Mouse (Mus musculus): Measurements from ENCODE around the gene Cbln3. TPM values are rescaled to one million over a fixed set of nuclear protein-coding genes. Genes with fewer than 3 reads are reported as not detected.

The Cbln3 gene
- polyA plus RNA-seq, 1 experiment from 2014 or later: 0.20 TPM

GRCm38 (mm10) chr14:55842794-55843193 lies 41.4 kb downstream of the Cbln3 start:
- Histone ChIP-seq H3K36me3 (replicated peaks) (no peaks in the 10 kb centered on the region), H3K4me1 (replicated peaks) (no peaks in the 10 kb centered on the region; the same call in 1 of the 2 replicates), H3K4me2 (no peak overlapping the region), H3K27me3 (no peaks in the 10 kb centered on the region), H3K4me3 (replicated peaks) (no peak overlapping the region), H3K27ac (replicated peaks) (no peak overlapping the region), H3K9me3 (replicated peaks) (no peaks in the 10 kb centered on the region), H3K9ac (no peak overlapping the region)
- no peak for ATAC-seq (ENCODE audit: insufficient read depth)
- 58% methylated on average over 4 of the region's 4 CpGs for WGBS (ENCODE audit: insufficient replicate concordance)

GRCm38 (mm10) chr14:55840853-55841366 lies 43.3 kb downstream of the Cbln3 start:
- no peak overlapping the region for H3K4me3 ChIP-seq (replicated peaks)
- no peaks in the 10 kb centered on the region for H3K9me3 ChIP-seq (replicated peaks)
- H3K27me3 ChIP-seq: no peaks in the 10 kb centered on the region
- no peak overlapping the region for H3K9ac ChIP-seq
- no peaks in the 10 kb centered on the region for H3K36me3 ChIP-seq (replicated peaks)
- no peaks in the 10 kb centered on the region; the same call in 1 of the 2 replicates for H3K4me1 ChIP-seq (replicated peaks)
- H3K27ac ChIP-seq (replicated peaks): no peak overlapping the region
- 40% methylated on average over 4 of the region's 4 CpGs for WGBS (ENCODE audit: insufficient replicate concordance)
- ATAC-seq (ENCODE audit: insufficient read depth): no peak
- no peak overlapping the region for H3K4me2 ChIP-seq

- no peaks in the 10 kb centered on the region; the same call in 1 of the 2 replicates for H3K4me1 ChIP-seq (replicated peaks)
- H3K9ac ChIP-seq: no peak overlapping the region
- H3K4me2 ChIP-seq: no peak overlapping the region
- no peaks in the 10 kb centered on the region for H3K9me3 ChIP-seq (replicated peaks)
- no peak overlapping the region for H3K27ac ChIP-seq (replicated peaks)
- H3K27me3 ChIP-seq: no peaks in the 10 kb centered on the region
- WGBS (ENCODE audit: insufficient replicate concordance): 55% methylated on average over 4 of the region's 4 CpGs
- no peak overlapping the region for H3K4me3 ChIP-seq (replicated peaks)
- H3K36me3 ChIP-seq (replicated peaks): no peaks in the 10 kb centered on the region
- ATAC-seq (ENCODE audit: insufficient read depth): no peak
Measured at GRCm38 (mm10) chr14:55838740-55839139, 45.5 kb downstream of the Cbln3 start.

- no peak overlapping the region for H3K9ac ChIP-seq
- WGBS (ENCODE audit: insufficient replicate concordance): 62% methylated on average over 5 of the region's 5 CpGs
- no peaks in the 10 kb centered on the region; the same call in 1 of the 2 replicates for H3K4me1 ChIP-seq (replicated peaks)
- ATAC-seq (ENCODE audit: insufficient read depth): 0 out of 2 replicates have a peak, but pooled peaks have one; percentile 28
- H3K36me3 ChIP-seq (replicated peaks): no peaks in the 10 kb centered on the region
- no peaks in the 10 kb centered on the region for H3K27me3 ChIP-seq
- H3K27ac ChIP-seq (replicated peaks): no peak overlapping the region
- no peak overlapping the region for H3K4me2 ChIP-seq
- H3K9me3 ChIP-seq (replicated peaks): no peaks in the 10 kb centered on the region
- H3K4me3 ChIP-seq (replicated peaks): no peak overlapping the region
Measured at GRCm38 (mm10) chr14:55838312-55838711, 45.9 kb downstream of the Cbln3 start.

GRCm38 (mm10) chr14:55834808-55835533 lies 49.2 kb downstream of the Cbln3 start:
- 58% methylated on average over 5 of the region's 5 CpGs for WGBS (ENCODE audit: insufficient replicate concordance)
- H3K4me3 ChIP-seq (replicated peaks): no peak overlapping the region

GRCm38 (mm10) chr14:55833126-55833525 lies 51.1 kb downstream of the Cbln3 start:
- Histone ChIP-seq H3K27ac (replicated peaks) (no peak overlapping the region), H3K36me3 (replicated peaks) (no peaks in the 10 kb centered on the region), H3K4me3 (replicated peaks) (no peak overlapping the region), H3K4me1 (replicated peaks) (no peaks in the 10 kb centered on the region), H3K4me2 (no peak overlapping the region), H3K9ac (no peak overlapping the region), H3K9me3 (replicated peaks) (no peaks in the 10 kb centered on the region), H3K27me3 (peaks cover 27% of the 10 kb centered on the region)
- 59% methylated on average over 4 of the region's 4 CpGs for WGBS (ENCODE audit: insufficient replicate concordance)
- ATAC-seq (ENCODE audit: insufficient read depth): no peak

More at GRCm38 (mm10) chr14:55834808-55835533, 49.2 kb downstream of the Cbln3 start:
- no peak overlapping the region for H3K27ac ChIP-seq (replicated peaks)
- no peak overlapping the region for H3K9ac ChIP-seq
- no peak overlapping the region for H3K4me2 ChIP-seq
- H3K36me3 ChIP-seq (replicated peaks): no peaks in the 10 kb centered on the region
- no peak for ATAC-seq (ENCODE audit: insufficient read depth)
- peaks cover 10% of the 10 kb centered on the region; the same call in 1 of the 2 replicates for H3K27me3 ChIP-seq
- no peaks in the 10 kb centered on the region for H3K9me3 ChIP-seq (replicated peaks)
- H3K4me1 ChIP-seq (replicated peaks): no peaks in the 10 kb centered on the region; the same call in 1 of the 2 replicates

GRCm38 (mm10) chr14:55830331-55830730 lies 53.9 kb downstream of the Cbln3 start:
- no peak overlapping the region for H3K4me2 ChIP-seq
- H3K27me3 ChIP-seq: peaks cover 55% of the 10 kb centered on the region
- peaks cover 2% of the 10 kb centered on the region; the same call in 1 of the 2 replicates for H3K4me1 ChIP-seq (replicated peaks)
- no peaks in the 10 kb centered on the region for H3K36me3 ChIP-seq (replicated peaks)
- 53% methylated on average over 4 of the region's 4 CpGs for WGBS (ENCODE audit: insufficient replicate concordance)
- no peak overlapping the region for H3K4me3 ChIP-seq (replicated peaks)
- H3K27ac ChIP-seq (replicated peaks): no peak overlapping the region
- no peak overlapping the region for H3K9ac ChIP-seq
- H3K9me3 ChIP-seq (replicated peaks): no peaks in the 10 kb centered on the region
- ATAC-seq (ENCODE audit: insufficient read depth): no peak

GRCm38 (mm10) chr14:55829854-55830253 lies 54.3 kb downstream of the Cbln3 start:
- Histone ChIP-seq H3K27ac (replicated peaks) (no peak overlapping the region), H3K27me3 (peaks cover 60% of the 10 kb centered on the region), H3K4me3 (replicated peaks) (no peak overlapping the region), H3K9ac (no peak overlapping the region), H3K36me3 (replicated peaks) (no peaks in the 10 kb centered on the region), H3K4me1 (replicated peaks) (peaks cover 4% of the 10 kb centered on the region; the same call in 1 of the 2 replicates), H3K9me3 (replicated peaks) (no peaks in the 10 kb centered on the region), H3K4me2 (no peak overlapping the region)
- ATAC-seq (ENCODE audit: insufficient read depth): no peak
- 75% methylated on average over 16 of the region's 16 CpGs for WGBS (ENCODE audit: insufficient replicate concordance)

Other genes with a start within 250 kb of the Cbln3 start
- gene Ipo4, start 248.4 kb downstream of the Cbln3 start, polyA plus RNA-seq (2015; fragmentation: Nextera tagmentation; extraction: Ambion mirVana): 26.6 and 36.7 TPM in 2 replicates
- 0.54 and 0.67 TPM in 2 replicates for gene Gm49378, start 246.5 kb downstream of the Cbln3 start, polyA plus RNA-seq (2015; fragmentation: Nextera tagmentation; extraction: Ambion mirVana)
- gene Tm9sf1, start 240.6 kb downstream of the Cbln3 start, polyA plus RNA-seq (2015; fragmentation: Nextera tagmentation; extraction: Ambion mirVana): 48.4 and 51.7 TPM in 2 replicates
- 0.09 TPM in 1 of 2 replicates, not detected in the other for gene Tssk4, start 234.2 kb downstream of the Cbln3 start, polyA plus RNA-seq (2015; fragmentation: Nextera tagmentation; extraction: Ambion mirVana)
- gene Mdp1, start 223.9 kb downstream of the Cbln3 start, polyA plus RNA-seq (2015; fragmentation: Nextera tagmentation; extraction: Ambion mirVana): 18.4 and 18.5 TPM in 2 replicates
- gene Gmpr2, start 212.5 kb downstream of the Cbln3 start, polyA plus RNA-seq (2015; fragmentation: Nextera tagmentation; extraction: Ambion mirVana): 21.2 and 25.6 TPM in 2 replicates
- gene Nedd8, start 212.3 kb downstream of the Cbln3 start, polyA plus RNA-seq (2015; fragmentation: Nextera tagmentation; extraction: Ambion mirVana): 218 and 233 TPM in 2 replicates
- 21.0 and 22.4 TPM in 2 replicates for gene Tinf2, start 202.6 kb downstream of the Cbln3 start, polyA plus RNA-seq (2015; fragmentation: Nextera tagmentation; extraction: Ambion mirVana)
- 2.9 and 3.9 TPM in 2 replicates for gene Tgm1, start 170.5 kb downstream of the Cbln3 start, polyA plus RNA-seq (2015; fragmentation: Nextera tagmentation; extraction: Ambion mirVana)
- 10.5 and 11.0 TPM in 2 replicates for gene Rabggta, start 162.1 kb downstream of the Cbln3 start, polyA plus RNA-seq (2015; fragmentation: Nextera tagmentation; extraction: Ambion mirVana)
- 39.4 and 43.5 TPM in 2 replicates for gene Dhrs1, start 138.7 kb downstream of the Cbln3 start, polyA plus RNA-seq (2015; fragmentation: Nextera tagmentation; extraction: Ambion mirVana)
- gene Nop9, start 138.7 kb downstream of the Cbln3 start, polyA plus RNA-seq (2015; fragmentation: Nextera tagmentation; extraction: Ambion mirVana): 23.4 and 24.4 TPM in 2 replicates
- gene Cideb, start 125.9 kb downstream of the Cbln3 start, polyA plus RNA-seq (2015; fragmentation: Nextera tagmentation; extraction: Ambion mirVana): 57.5 and 77.8 TPM in 2 replicates
- 0.74 and 0.93 TPM in 2 replicates for gene Ltb4r2, start 123.0 kb downstream of the Cbln3 start, polyA plus RNA-seq (2015; fragmentation: Nextera tagmentation; extraction: Ambion mirVana)
- 14.0 and 14.5 TPM in 2 replicates for gene Ltb4r1, start 118.4 kb downstream of the Cbln3 start, polyA plus RNA-seq (2015; fragmentation: Nextera tagmentation; extraction: Ambion mirVana)
- 1.4 and 1.9 TPM in 2 replicates for gene Adcy4, start 100.3 kb downstream of the Cbln3 start, polyA plus RNA-seq (2015; fragmentation: Nextera tagmentation; extraction: Ambion mirVana)
- 16.9 and 19.7 TPM in 2 replicates for gene Ripk3, start 95.5 kb downstream of the Cbln3 start, polyA plus RNA-seq (2015; fragmentation: Nextera tagmentation; extraction: Ambion mirVana)
- 0.67 and 0.86 TPM in 2 replicates for gene Nfatc4, start 61.2 kb downstream of the Cbln3 start, polyA plus RNA-seq (2015; fragmentation: Nextera tagmentation; extraction: Ambion mirVana)
- 2.0 and 2.1 TPM in 2 replicates for gene Nynrin, start 30.4 kb downstream of the Cbln3 start, polyA plus RNA-seq (2015; fragmentation: Nextera tagmentation; extraction: Ambion mirVana)
- 8.6 and 10.1 TPM in 2 replicates for gene Khnyn, start 555 bp upstream of the Cbln3 start, polyA plus RNA-seq (2015; fragmentation: Nextera tagmentation; extraction: Ambion mirVana)
- gene Sdr39u1, start 15.9 kb upstream of the Cbln3 start, polyA plus RNA-seq (2015; fragmentation: Nextera tagmentation; extraction: Ambion mirVana): 12.8 and 15.5 TPM in 2 replicates
- 0.36 and 0.47 TPM in 2 replicates for gene Cma1, start 60.3 kb upstream of the Cbln3 start, polyA plus RNA-seq (2015; fragmentation: Nextera tagmentation; extraction: Ambion mirVana)
- not detected in 2 replicates for gene Cma2, start 66.6 kb upstream of the Cbln3 start, polyA plus RNA-seq (2015; fragmentation: Nextera tagmentation; extraction: Ambion mirVana)
- not detected in 2 replicates for gene Mcpt1, start 133.6 kb upstream of the Cbln3 start, polyA plus RNA-seq (2015; fragmentation: Nextera tagmentation; extraction: Ambion mirVana)
- gene Mcpt9, start 146.1 kb upstream of the Cbln3 start, polyA plus RNA-seq (2015; fragmentation: Nextera tagmentation; extraction: Ambion mirVana): not detected in 2 replicates
- 0.14 and 0.15 TPM in 2 replicates for gene Mcpt2, start 157.6 kb upstream of the Cbln3 start, polyA plus RNA-seq (2015; fragmentation: Nextera tagmentation; extraction: Ambion mirVana)
- gene Mcpt4, start 177.9 kb upstream of the Cbln3 start, polyA plus RNA-seq (2015; fragmentation: Nextera tagmentation; extraction: Ambion mirVana): not detected in 2 replicates
- gene Mcpt8, start 200.9 kb upstream of the Cbln3 start, polyA plus RNA-seq (2015; fragmentation: Nextera tagmentation; extraction: Ambion mirVana): 6.2 and 6.4 TPM in 2 replicates
- gene Ctsg, start 218.2 kb upstream of the Cbln3 start, polyA plus RNA-seq (2015; fragmentation: Nextera tagmentation; extraction: Ambion mirVana): 39.4 and 44.1 TPM in 2 replicates
- gene Gzme, start 236.2 kb upstream of the Cbln3 start, polyA plus RNA-seq (2015; fragmentation: Nextera tagmentation; extraction: Ambion mirVana): not detected in 2 replicates
- gene Gzmd, start 248.2 kb upstream of the Cbln3 start, polyA plus RNA-seq (2015; fragmentation: Nextera tagmentation; extraction: Ambion mirVana): not detected in 2 replicates